Mouse (Mus musculus) stomach, embryonic 14.5 days (tissue): ENCODE measurements around the gene Zbtb11. TPM values are rescaled to one million over a fixed set of nuclear protein-coding genes. Genes with fewer than 3 reads are reported as not detected.
A peak's percentile ranks its signal among the peaks of the same experiment; 100 is the strongest.

Experiments
- ATAC-seq: fragments of 200-750 bp; cut with Nextera tagmentation; 2 replicates; pipeline ENCODE4 v1.8.0; 2017; ENCODE audit warnings: low read depth, moderate TSS enrichment; ENCODE audit not compliant: insufficient number of reproducible peaks, insufficient read depth, low FRiP score
- H3K27ac ChIP-seq: fragments of 300-500 bp; sonication (generic); 2 replicates; pipeline ENCODE4 v1.5.1; 2014; ENCODE audit warnings: mild to moderate bottlenecking, low read length, moderate library complexity, mixed read lengths
- H3K27me3 ChIP-seq: fragments of 300-500 bp; sonication (generic); 2 replicates; pipeline ENCODE4 v1.6.1; 2014; ENCODE audit warnings: low read length, control low read depth, mixed read lengths; ENCODE audit not compliant: control insufficient read depth, insufficient read depth
- H3K36me3 ChIP-seq: fragments of 300-500 bp; sonication (generic); 2 replicates; pipeline ENCODE4 v1.6.1; 2014; ENCODE audit warnings: mild to moderate bottlenecking, control low read depth, low read length, moderate library complexity, mixed read lengths; ENCODE audit not compliant: control insufficient read depth, insufficient read depth
- H3K4me1 ChIP-seq: fragments of 300-500 bp; sonication (generic); 2 replicates; pipeline ENCODE4 v1.6.1; 2014; ENCODE audit warnings: low read length, control low read depth, mixed read lengths; ENCODE audit not compliant: control insufficient read depth, insufficient read depth
- H3K4me2 ChIP-seq: fragments of 300-500 bp; sonication (generic); replicated peaks from 2 replicates; pipeline ENCODE4 v1.6.1; 2014; ENCODE audit warnings: low read depth, low read length, control low read depth
- H3K4me3 ChIP-seq: fragments of 300-500 bp; sonication (generic); 2 replicates; pipeline ENCODE4 v1.5.1; 2014; ENCODE audit warnings: low read depth, low read length, control low read depth
- H3K9ac ChIP-seq: fragments of 300-500 bp; sonication (generic); replicated peaks from 2 replicates; pipeline ENCODE4 v1.6.1; 2014; ENCODE audit warnings: low read depth, mild to moderate bottlenecking, control low read depth, low read length, moderate library complexity, mixed read lengths
- H3K9me3 ChIP-seq: fragments of 300-500 bp; sonication (generic); 2 replicates; pipeline ENCODE4 v1.6.1; 2016; ENCODE audit warnings: low read depth, low read length, control low read depth; ENCODE audit not compliant: control insufficient read depth
- WGBS: fragments of 180-500 bp; shearing (Covaris S2); extraction: QIAGEN DNeasy Blood & Tissue Kit; methylation state at CpG from one replicate; pipeline ENCODE4 v1.1.7; 2014; 5-methylcytosine and 5-hydroxymethylcytosine counted together
- polyA plus RNA-seq: library from polyadenylated mRNA; unstranded; fragments of >200 nt; fragmentation: Nextera tagmentation; extraction: Ambion mirVana; gene quantifications from 2 replicates; pipeline ENCODE4 v1.2.1, GENCODE M21; 2014

The Zbtb11 gene
- polyA plus RNA-seq, 1 experiment from 2014 or later = 22.3 TPM

- peaks cover 9% of the 10 kb centered on the region; the same call in 1 of the 2 replicates for H3K4me1 ChIP-seq
- no peak overlapping the region for H3K4me2 ChIP-seq
- 66% methylated on average over 4 of the region's 4 CpGs for WGBS
- H3K36me3 ChIP-seq = peaks cover 18% of the 10 kb centered on the region
- H3K4me3 ChIP-seq = no peak overlapping the region
- H3K9ac ChIP-seq = no peak overlapping the region
- H3K27me3 ChIP-seq = no peaks in the 10 kb centered on the region
- H3K27ac ChIP-seq = no peak overlapping the region
- H3K9me3 ChIP-seq = no peaks in the 10 kb centered on the region
- ATAC-seq = no peak
These were observed 9.3 kb upstream of the Zbtb11 start for GRCm38 (mm10) chr16:55964126-55964949.

- Histone ChIP-seq H3K4me3 (peak within 1 kb of the TSS; percentile 80), H3K27me3 (no peaks in the 10 kb centered on the region), H3K36me3 (peaks cover 38% of the 10 kb centered on the region), H3K4me2 (peak within 1 kb of the TSS; percentile 93), H3K9me3 (no peaks in the 10 kb centered on the region), H3K27ac (peak within 1 kb of the TSS; percentile 90), H3K4me1 (peaks cover 9% of the 10 kb centered on the region; the same call in 1 of the 2 replicates), H3K9ac (peak within 1 kb of the TSS; percentile 82)
- peak; percentile 95 for ATAC-seq
- under 1% methylated on average over 42 of the region's 42 CpGs for WGBS
These were observed 7.3 kb upstream of the Zbtb11 start, which contains the start of gene Rpl24 for GRCm38 (mm10) chr16:55966212-55966871. Gene Rpl24 (plus strand): TSS chr16:55966275.

GRCm38 (mm10) chr16:55967221-55967620, 6.5 kb upstream of the Zbtb11 start:
- Histone ChIP-seq H3K9me3 (no peaks in the 10 kb centered on the region), H3K27ac (no peak overlapping the region), H3K36me3 (peaks cover 47% of the 10 kb centered on the region), H3K27me3 (no peaks in the 10 kb centered on the region), H3K4me2 (peak overlapping the region; percentile 93), H3K4me1 (peaks cover 9% of the 10 kb centered on the region; the same call in 1 of the 2 replicates), H3K4me3 (peak overlapping the region; percentile 80), H3K9ac (peak overlapping the region; percentile 82)
- WGBS = 27% methylated on average over 1 of the region's 1 CpGs
- no peak for ATAC-seq

- H3K9ac ChIP-seq = no peak overlapping the region
- no peaks in the 10 kb centered on the region for H3K9me3 ChIP-seq
- no peak overlapping the region for H3K4me3 ChIP-seq
- peaks cover 48% of the 10 kb centered on the region for H3K36me3 ChIP-seq
- H3K27me3 ChIP-seq = no peaks in the 10 kb centered on the region
- H3K4me1 ChIP-seq = peaks cover 9% of the 10 kb centered on the region
- no peak overlapping the region for H3K4me2 ChIP-seq
- no peak for ATAC-seq
- H3K27ac ChIP-seq = no peak overlapping the region
- 85% methylated on average over 3 of the region's 3 CpGs for WGBS
These were observed 4.5 kb upstream of the Zbtb11 start for GRCm38 (mm10) chr16:55969147-55969546.

GRCm38 (mm10) chr16:55970416-55970815, 3.3 kb upstream of the Zbtb11 start:
- Histone ChIP-seq H3K4me1 (peaks cover 13% of the 10 kb centered on the region), H3K27ac (no peak overlapping the region), H3K4me2 (no peak overlapping the region), H3K9me3 (no peaks in the 10 kb centered on the region), H3K27me3 (no peaks in the 10 kb centered on the region), H3K36me3 (peaks cover 48% of the 10 kb centered on the region), H3K4me3 (no peak overlapping the region), H3K9ac (no peak overlapping the region)
- 94% methylated on average over 5 of the region's 5 CpGs for WGBS
- ATAC-seq = no peak

- Histone ChIP-seq H3K4me1 (peaks cover 11% of the 10 kb centered on the region), H3K36me3 (peaks cover 47% of the 10 kb centered on the region), H3K9me3 (no peaks in the 10 kb centered on the region), H3K9ac (no peak overlapping the region), H3K27ac (no peak overlapping the region), H3K4me3 (no peak overlapping the region), H3K4me2 (no peak overlapping the region), H3K27me3 (no peaks in the 10 kb centered on the region)
- no peak for ATAC-seq
- 79% methylated on average over 6 of the region's 6 CpGs for WGBS
These were observed 1.7 kb upstream of the Zbtb11 start for GRCm38 (mm10) chr16:55971735-55972615.

GRCm38 (mm10) chr16:55972626-55973201, 969 bp upstream of the Zbtb11 start:
- Histone ChIP-seq H3K4me3 (peak overlapping the region; percentile 99), H3K27me3 (no peaks in the 10 kb centered on the region), H3K36me3 (peaks cover 40% of the 10 kb centered on the region), H3K4me1 (peaks cover 7% of the 10 kb centered on the region), H3K27ac (peak overlapping the region; percentile 79), H3K9me3 (no peaks in the 10 kb centered on the region), H3K4me2 (peak overlapping the region; percentile 76), H3K9ac (no peak overlapping the region)
- 50% methylated on average over 10 of the region's 10 CpGs for WGBS
- ATAC-seq = no peak
